Mouse (Mus musculus) intestine, embryonic 14.5 days (tissue): Measurements from ENCODE around the gene Egln1. TPM values are rescaled to one million over a fixed set of nuclear protein-coding genes. Genes with fewer than 3 reads are reported as not detected.
A peak's percentile ranks its signal among the peaks of the same experiment; 100 is the strongest.

ENCODE experiments used
- ATAC-seq: fragments of 200-750 bp; cut with Nextera tagmentation; replicated peaks from 2 replicates; pipeline ENCODE4 v1.8.0; 2017; ENCODE audit warnings: low read depth, moderate number of reproducible peaks, moderate TSS enrichment, moderate library complexity; ENCODE audit not compliant: low FRiP score, low TSS enrichment
- DNase-seq: peaks from one replicate; pipeline ENCODE4 v3.0.0-alpha.2; 2018; ENCODE audit warnings: low spot score
- H3K27ac ChIP-seq: fragments of 300-500 bp; sonication (generic); 2 replicates; pipeline ENCODE4 v1.5.1; 2014; ENCODE audit warnings: low read depth, mild to moderate bottlenecking, control low read depth
- H3K27me3 ChIP-seq: fragments of 300-500 bp; sonication (generic); replicated peaks from 2 replicates; pipeline ENCODE4 v1.6.1; 2014; ENCODE audit warnings: low read length, control low read depth; ENCODE audit not compliant: control insufficient read depth, insufficient read depth
- H3K36me3 ChIP-seq: fragments of 300-500 bp; sonication (generic); 2 replicates; pipeline ENCODE4 v1.6.1; 2014; ENCODE audit warnings: low read length, control low read depth; ENCODE audit not compliant: control insufficient read depth, insufficient read depth
- H3K4me1 ChIP-seq: fragments of 300-500 bp; sonication (generic); replicated peaks from 2 replicates; pipeline ENCODE4 v1.6.1; 2014; ENCODE audit warnings: low read length, control low read depth, mixed read lengths; ENCODE audit not compliant: control insufficient read depth, insufficient read depth
- H3K4me2 ChIP-seq: fragments of 300-500 bp; sonication (generic); 2 replicates; pipeline ENCODE4 v1.6.1; 2014; ENCODE audit warnings: low read length
- H3K4me3 ChIP-seq: fragments of 300-500 bp; sonication (generic); 2 replicates; pipeline ENCODE4 v1.5.1; 2014; ENCODE audit warnings: low read depth, low read length, control low read depth, mixed read lengths
- H3K9ac ChIP-seq: fragments of 300-500 bp; sonication (generic); 2 replicates; pipeline ENCODE4 v1.6.1; 2014; ENCODE audit warnings: mild to moderate bottlenecking, low read length
- H3K9me3 ChIP-seq: fragments of 300-500 bp; sonication (generic); 2 replicates; pipeline ENCODE4 v1.6.1; 2016; ENCODE audit warnings: low read length, control low read depth; ENCODE audit not compliant: control insufficient read depth
- WGBS: fragments of 180-500 bp; shearing (Covaris S2); extraction: QIAGEN DNeasy Blood & Tissue Kit; methylation state at CpG from one replicate; pipeline ENCODE4 v1.1.7; 2014; 5-methylcytosine and 5-hydroxymethylcytosine counted together
- polyA plus RNA-seq: library from polyadenylated mRNA; unstranded; fragments of >200 nt; fragmentation: Nextera tagmentation; extraction: Ambion mirVana; gene quantifications from 2 replicates; pipeline ENCODE4 v1.2.1, GENCODE M21; 2014

The Egln1 gene
- polyA plus RNA-seq, 1 experiment from 2014 or later: 18.7 TPM

DNA sequence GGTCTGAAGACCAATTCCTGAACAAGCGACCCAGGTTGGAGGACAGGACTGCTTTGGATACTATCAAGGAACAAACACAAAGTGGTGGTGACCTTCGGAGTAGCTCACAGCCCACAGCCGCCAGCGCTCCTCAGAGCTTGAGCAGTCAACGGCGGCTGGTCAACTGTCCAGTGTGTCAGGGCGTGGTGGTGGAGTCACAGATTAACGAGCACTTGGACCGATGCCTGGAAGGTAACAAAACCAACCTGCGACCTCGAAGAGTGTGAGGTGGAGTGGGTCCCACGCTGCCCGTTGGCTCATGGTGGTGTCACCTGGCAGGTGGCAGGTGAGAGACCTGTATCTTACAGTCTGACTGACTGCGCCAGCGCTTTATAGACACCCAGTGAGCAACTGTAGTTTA is 45.9 kb downstream of the Egln1 start:
- Histone ChIP-seq H3K9me3 (no peaks in the 10 kb centered on the region), H3K36me3 (peaks cover 72% of the 10 kb centered on the region), H3K4me1 (peaks cover 6% of the 10 kb centered on the region), H3K4me2 (no peak overlapping the region), H3K27ac (no peak overlapping the region), H3K4me3 (no peak overlapping the region), H3K9ac (no peak overlapping the region), H3K27me3 (no peaks in the 10 kb centered on the region)
- WGBS: 97% methylated on average over 15 of the region's 15 CpGs
- ATAC-seq (no peak), DNase-seq (no peak)

DNA sequence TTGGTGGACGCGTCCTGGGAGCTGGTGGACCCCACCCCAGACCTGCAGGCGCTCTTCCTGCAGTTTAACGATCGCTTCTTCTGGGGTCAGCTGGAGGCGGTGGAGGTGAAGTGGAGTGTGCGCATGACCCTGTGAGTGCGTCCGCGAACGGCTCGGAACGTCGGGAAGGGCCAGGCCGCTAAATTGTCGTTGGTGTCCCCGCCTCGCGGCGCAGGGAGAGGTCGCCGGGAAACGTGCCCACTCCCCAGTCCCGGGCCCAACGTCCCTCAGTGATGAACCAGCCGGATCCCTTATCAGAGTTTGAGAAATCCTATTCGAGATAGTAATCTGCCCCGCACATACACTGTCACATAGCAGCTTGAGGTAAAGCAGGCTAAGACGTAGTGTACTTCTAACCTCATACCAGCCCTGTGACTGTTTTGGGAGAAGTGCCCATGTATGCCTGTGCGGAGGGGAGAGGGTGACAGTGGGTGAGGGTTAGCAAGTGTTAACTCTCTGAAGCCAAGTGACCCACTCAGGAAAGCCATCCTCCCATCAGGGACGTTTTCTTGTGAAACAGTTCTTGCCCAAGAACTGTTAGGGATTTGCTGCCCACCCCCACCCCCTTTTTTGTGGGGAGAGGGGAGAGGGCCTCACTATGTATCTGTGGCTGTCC is 50.7 kb downstream of the Egln1 start:
- peaks cover 47% of the 10 kb centered on the region for H3K36me3 ChIP-seq
- H3K27ac ChIP-seq: no peak overlapping the region

GRCm38 (mm10) chr8:124897386-124898250 is 51.5 kb downstream of the Egln1 start, which contains the start of the genes Exoc8 and Sprtn:
Gene Exoc8, minus strand, starts transcription at chr8:124897705.
Gene Sprtn, plus strand, starts transcription at chr8:124897886.
- Histone ChIP-seq H3K9ac (peak within 1 kb of the TSS; percentile 74), H3K27ac (peak within 1 kb of the TSS; percentile 52), H3K4me3 (peak within 1 kb of the TSS; percentile 96), H3K27me3 (no peaks in the 10 kb centered on the region), H3K4me1 (peaks cover 20% of the 10 kb centered on the region), H3K9me3 (no peaks in the 10 kb centered on the region), H3K4me2 (peak within 1 kb of the TSS; percentile 96), H3K36me3 (peaks cover 43% of the 10 kb centered on the region)
- under 1% methylated on average over 114 of the region's 114 CpGs for WGBS
- ATAC-seq (peak; percentile 78), DNase-seq (peak; percentile 98)

More for the DNA sequence above, 50.7 kb downstream of the Egln1 start:
- Histone ChIP-seq H3K27me3 (no peaks in the 10 kb centered on the region), H3K9me3 (no peaks in the 10 kb centered on the region), H3K4me2 (peak overlapping the region; percentile 93), H3K4me3 (peak overlapping the region; percentile 96), H3K4me1 (peaks cover 20% of the 10 kb centered on the region), H3K9ac (peak overlapping the region; percentile 74)
- WGBS: 5% methylated on average over 31 of the region's 31 CpGs
- DNase-seq: no peak
- ATAC-seq: peak; percentile 22; the same call in 1 of the 2 replicates

DNA sequence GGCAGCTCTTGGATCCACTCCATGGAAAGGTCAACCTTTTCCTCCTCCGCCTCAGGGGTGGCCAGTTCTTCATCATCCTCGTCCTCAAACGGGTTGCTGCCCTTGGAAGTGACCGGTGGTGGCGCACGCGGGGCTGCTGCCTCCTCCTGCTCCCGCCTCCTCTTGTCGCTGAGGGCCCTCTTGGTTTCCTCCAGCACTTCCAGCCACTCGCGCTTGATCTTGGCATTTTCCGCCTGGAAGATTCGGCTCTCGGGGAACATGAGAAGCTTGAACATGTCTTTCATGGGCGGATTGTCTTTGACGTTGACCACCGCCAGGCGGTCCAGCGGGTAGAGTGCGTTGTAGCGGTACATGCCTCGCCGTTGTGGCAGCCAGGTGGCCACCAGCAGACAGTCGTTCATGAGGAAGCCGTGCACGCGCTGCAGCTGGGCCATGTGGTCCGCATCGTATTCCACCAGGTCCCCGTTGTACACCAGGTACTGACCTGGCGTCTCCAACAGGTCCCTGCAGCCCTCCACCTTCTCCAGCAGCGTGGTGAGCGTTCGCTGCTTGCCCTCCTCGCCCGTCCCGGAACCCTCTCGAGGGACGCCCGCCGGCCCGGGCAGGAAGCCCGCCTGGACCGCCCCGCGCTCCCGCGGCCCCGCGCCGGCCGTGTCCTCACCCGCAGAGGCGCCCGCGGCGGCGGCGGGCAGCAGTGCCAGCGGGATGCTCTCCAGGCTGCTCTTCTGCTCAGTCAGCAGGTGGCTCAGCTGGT is 52.3 kb downstream of the Egln1 start:
- DNase-seq (peak; percentile 80), ATAC-seq (peak; percentile 32)
- H3K4me2 ChIP-seq: peak overlapping the region; percentile 96
- H3K9ac ChIP-seq: peak overlapping the region; percentile 74
- H3K4me1 ChIP-seq: peaks cover 20% of the 10 kb centered on the region
- peaks cover 38% of the 10 kb centered on the region for H3K36me3 ChIP-seq
- no peaks in the 10 kb centered on the region for H3K27me3 ChIP-seq
- no peaks in the 10 kb centered on the region for H3K9me3 ChIP-seq
- H3K4me3 ChIP-seq: peak overlapping the region; percentile 96
- 1% methylated on average over 60 of the region's 60 CpGs for WGBS
- H3K27ac ChIP-seq: peak overlapping the region; percentile 52

DNA sequence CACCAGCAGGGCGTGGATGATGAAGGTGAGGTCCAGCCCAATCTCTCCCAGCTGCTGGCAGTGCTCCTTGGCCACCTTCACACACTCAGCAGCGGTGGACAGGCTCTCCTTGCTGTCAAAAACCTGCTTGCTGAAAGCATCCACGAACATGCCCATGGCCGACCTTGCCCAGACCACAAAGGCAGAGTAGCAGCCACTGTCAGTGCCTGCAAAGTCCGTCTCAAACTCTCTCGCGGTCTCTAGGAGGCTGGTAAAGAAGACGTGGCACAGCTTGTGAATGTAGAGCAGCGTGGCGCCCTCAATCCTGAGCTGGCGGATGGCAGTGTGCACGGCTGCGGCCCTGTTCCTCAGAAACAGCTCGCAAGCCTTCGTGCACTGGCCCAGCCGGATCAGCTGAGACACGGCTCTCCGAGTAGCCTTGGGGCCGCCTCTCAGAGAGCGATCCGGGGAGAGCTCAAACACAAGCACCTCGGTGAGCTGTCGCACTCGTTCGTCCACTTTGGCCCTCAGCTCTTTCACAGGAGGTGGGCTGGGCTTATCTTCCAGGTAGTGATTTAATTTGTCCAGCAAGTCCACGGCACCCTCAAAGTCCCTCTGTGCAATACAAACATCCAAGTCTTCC is 53.0 kb downstream of the Egln1 start:
- Histone ChIP-seq H3K4me1 (peaks cover 20% of the 10 kb centered on the region), H3K27me3 (no peaks in the 10 kb centered on the region), H3K36me3 (peaks cover 40% of the 10 kb centered on the region), H3K4me3 (peak overlapping the region; percentile 96), H3K9ac (peak overlapping the region; percentile 74; the same call in 1 of the 2 replicates), H3K4me2 (peak overlapping the region; percentile 96), H3K27ac (0 out of 2 replicates have a peak overlapping the region, but pooled peaks have one; percentile 5), H3K9me3 (no peaks in the 10 kb centered on the region)
- DNase-seq (peak; percentile 57), ATAC-seq (no peak)
- 76% methylated on average over 26 of the region's 26 CpGs for WGBS

- H3K9ac ChIP-seq: no peak overlapping the region
- peaks cover 62% of the 10 kb centered on the region for H3K36me3 ChIP-seq
- 0 out of 2 replicates have a peak, but pooled peaks cover 6% of the 10 kb centered on the region for H3K9me3 ChIP-seq
- no peaks in the 10 kb centered on the region for H3K27me3 ChIP-seq
- H3K4me2 ChIP-seq: no peak overlapping the region
- no peak overlapping the region for H3K4me3 ChIP-seq
- no peak for DNase-seq
- ATAC-seq: no peak
- H3K27ac ChIP-seq: no peak overlapping the region
- 69% methylated on average over 3 of the region's 3 CpGs for WGBS
- H3K4me1 ChIP-seq: peaks cover 14% of the 10 kb centered on the region
These were observed 56.5 kb downstream of the Egln1 start for GRCm38 (mm10) chr8:124892596-124892995.

DNA sequence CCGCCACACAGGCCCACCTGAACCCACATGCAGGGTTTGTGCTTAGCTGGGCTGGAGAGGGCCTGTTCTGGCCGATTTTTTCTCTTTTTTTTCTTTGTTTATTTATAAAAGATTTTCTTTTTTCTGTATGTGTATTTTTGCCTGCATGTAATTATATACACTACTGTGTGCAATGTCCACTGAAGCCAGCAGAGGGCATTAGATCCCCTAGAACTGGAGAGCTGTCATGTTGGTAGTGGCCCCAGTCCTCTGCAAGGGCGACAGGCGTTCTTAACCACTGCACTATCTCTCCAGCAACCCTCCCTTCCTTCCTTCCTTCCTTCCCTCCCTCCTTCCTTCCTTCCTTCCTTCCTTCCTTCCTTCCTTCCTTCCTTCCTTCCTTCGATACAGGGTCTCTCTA is 60.7 kb downstream of the Egln1 start:
- ATAC-seq: no peak
- Histone ChIP-seq H3K36me3 (peaks cover 88% of the 10 kb centered on the region), H3K27me3 (no peaks in the 10 kb centered on the region), H3K4me1 (no peaks in the 10 kb centered on the region), H3K9me3 (0 out of 2 replicates have a peak, but pooled peaks cover 6% of the 10 kb centered on the region), H3K4me2 (no peak overlapping the region), H3K27ac (no peak overlapping the region), H3K4me3 (no peak overlapping the region), H3K9ac (no peak overlapping the region)
- DNase-seq: no peak
- 95% methylated on average over 5 of the region's 5 CpGs for WGBS
